Comparison of ENCODE assay signal across 8 mouse cellular contexts in genomic region chr7:43465344-43466098, GRCm38 (mm10). TPM values are rescaled to one million over a fixed set of nuclear protein-coding genes. Genes with fewer than 3 reads are reported as not detected.
A peak's percentile ranks its signal among the peaks of the same experiment; 100 is the strongest.
DNase-seq lines count a peak whose midpoint lies in the region; ATAC-seq lines count a peak whose summit lies in the region.

No protein-coding gene starts in this region.

- intact Hi-C loops in left cerebral cortex, postnatal 14 days (cut with DNase I), result loop anchor here (5.0 to 10.0 kb wide), 2 partner anchors 43 to 181 kb away; no protein-coding TSS in a partner anchor

- ATAC-seq in megakaryocyte-erythroid progenitor cell, adult 5-6 weeks (replicated peaks; ENCODE audit: low FRiP score, low TSS enrichment, poor library complexity, severe bottlenecking), result peak; percentile 85

- DNase-seq in adrenal gland, adult 2 months, result peak; percentile 91
- peak; percentile 90 for DNase-seq in embryo, embryonic 10.5 days (ENCODE audit: low spot score)
- DNase-seq in gastrocnemius, postnatal 10 days, result peak; percentile 79
- peak; percentile 26 for DNase-seq in hindlimb bud, embryonic 11.5 days (ENCODE audit: extremely low spot score, low read depth, low spot score)
- peak; percentile 78 to 91 for DNase-seq in left cerebral cortex, postnatal 14 days (ENCODE audit: low spot score in 2 of 2)
- DNase-seq in right cerebral cortex, postnatal 14 days, result peak; percentile 77
- peak; percentile 80 for DNase-seq in urinary bladder, postnatal 25 days (ENCODE audit: low spot score)

RNA-seq across cellular contexts. Expression of gene Vsig10l, which starts 2.6 kb away (rescaled TPM):
- 1 to 10 TPM; 2.2 to 2.8 TPM for total RNA-seq in adrenal gland, adult 2 months (2021)
- polyA plus RNA-seq in adrenal gland, adult 2 months (2012; rRNA removed), result 7.9 and 10.9 TPM in 2 replicates
- total RNA-seq in gastrocnemius, postnatal 10 days (2021), result 1 to 10 TPM; 1.4 to 3.8 TPM
- total RNA-seq in left cerebral cortex, postnatal 14 days (2021), result 1 to 10 TPM; 3.3 to 4.6 TPM
- 2.3 and 2.9 TPM in 2 replicates for total RNA-seq in megakaryocyte-erythroid progenitor cell, adult 5-6 weeks (2014; fragmentation: Nextera tagmentation)
- 3.0 and 8.9 TPM in 2 replicates for total RNA-seq in megakaryocyte-erythroid progenitor cell, adult 5-6 weeks (2017)

RNA-seq across cellular contexts. Expression of gene Gm45233, which starts 21.6 kb away (rescaled TPM):
- 1 to 10 TPM in 1 of 2 experiments, under 1 TPM in 1; 0.58 to 1.5 TPM for total RNA-seq in adrenal gland, adult 2 months (2021)
- polyA plus RNA-seq in adrenal gland, adult 2 months (2012; rRNA removed), result 1.7 and 4.6 TPM in 2 replicates
- total RNA-seq in gastrocnemius, postnatal 10 days (2021), result 1 to 10 TPM in 1 of 2 experiments, under 1 TPM in 1; 0.66 to 1.2 TPM
- total RNA-seq in left cerebral cortex, postnatal 14 days (2021), result 1 to 10 TPM in 1 of 2 experiments, under 1 TPM in 1; 0.86 to 2.0 TPM
- not detected in 2 replicates for total RNA-seq in megakaryocyte-erythroid progenitor cell, adult 5-6 weeks (2014; fragmentation: Nextera tagmentation)
- total RNA-seq in megakaryocyte-erythroid progenitor cell, adult 5-6 weeks (2017), result 4.2 TPM in 1 of 2 replicates, not detected in the other

RNA-seq across cellular contexts. Expression of gene Etfb, which starts 21.6 kb away (rescaled TPM):
- 100 to 1,000 TPM; 367 to 728 TPM for total RNA-seq in adrenal gland, adult 2 months (2021)
- polyA plus RNA-seq in adrenal gland, adult 2 months (2012; rRNA removed), result 33.7 and 44.2 TPM in 2 replicates
- total RNA-seq in gastrocnemius, postnatal 10 days (2021), result 100 to 1,000 TPM; 346 to 421 TPM
- total RNA-seq in left cerebral cortex, postnatal 14 days (2021), result 10 to 100 TPM; 51.9 to 52.6 TPM
- 212 and 237 TPM in 2 replicates for total RNA-seq in megakaryocyte-erythroid progenitor cell, adult 5-6 weeks (2014; fragmentation: Nextera tagmentation)
- 396 and 426 TPM in 2 replicates for total RNA-seq in megakaryocyte-erythroid progenitor cell, adult 5-6 weeks (2017)

RNA-seq across cellular contexts. Expression of gene Iglon5, which starts 24.4 kb away (rescaled TPM):
- total RNA-seq in adrenal gland, adult 2 months (2021), result 1 to 10 TPM; 2.2 to 3.3 TPM
- polyA plus RNA-seq in adrenal gland, adult 2 months (2012; rRNA removed), result 3.3 and 4.4 TPM in 2 replicates
- total RNA-seq in gastrocnemius, postnatal 10 days (2021), result 1 to 10 TPM; 1.2 to 1.3 TPM
- 10 to 100 TPM; 42.7 to 46.3 TPM for total RNA-seq in left cerebral cortex, postnatal 14 days (2021)
- total RNA-seq in megakaryocyte-erythroid progenitor cell, adult 5-6 weeks (2014; fragmentation: Nextera tagmentation), result not detected in 2 replicates
- not detected in 2 replicates for total RNA-seq in megakaryocyte-erythroid progenitor cell, adult 5-6 weeks (2017)

RNA-seq across cellular contexts. Expression of gene Cldnd2, which starts 24.9 kb away (rescaled TPM):
- total RNA-seq in adrenal gland, adult 2 months (2021), result not detected
- not detected in 2 replicates for polyA plus RNA-seq in adrenal gland, adult 2 months (2012; rRNA removed)
- not detected for total RNA-seq in gastrocnemius, postnatal 10 days (2021)
- total RNA-seq in left cerebral cortex, postnatal 14 days (2021), result not detected
- total RNA-seq in megakaryocyte-erythroid progenitor cell, adult 5-6 weeks (2014; fragmentation: Nextera tagmentation), result not detected in 2 replicates
- not detected in 2 replicates for total RNA-seq in megakaryocyte-erythroid progenitor cell, adult 5-6 weeks (2017)

Comparison
In these comparisons a context has a peak if more than half of its experiments do, and no peak if none do; other contexts are left out.
1. Peak in every context shown above with its lines: DNase-seq and ATAC-seq.
2. DNase-seq: peak in every context shown above with its lines; median percentile 91 in adrenal gland, adult 2 months; 90 in embryo, embryonic 10.5 days; 84 in left cerebral cortex, postnatal 14 days; 80 in urinary bladder, postnatal 25 days; 79 in gastrocnemius, postnatal 10 days; 77 in right cerebral cortex, postnatal 14 days; 26 in hindlimb bud, embryonic 11.5 days.